Comparison of ENCODE assay signal across 17 mouse cellular contexts in genomic region chr16:39650616-39651015, GRCm38 (mm10).
DNase-seq lines count a peak whose midpoint lies in the region; TF ChIP-seq lines count a peak whose summit lies in the region.
"Had no signal": no experiment of that assay in that cellular context is flagged by ENCODE, and none has a peak within 500 bp of the region (broad histone marks: within the 10 kb centered on the region; RNA-seq: fewer than 3 reads in every experiment).

No protein-coding gene starts in this region.

- TF ChIP-seq CTCF in brain, embryonic 14.5 days (IDR thresholded peaks at IDR 0.05; ENCODE audit: borderline replicate concordance, extremely low read depth, insufficient read depth, insufficient read length), result no peak

- peak; percentile 13 to 33 for DNase-seq in frontal cortex, postnatal 36 days (ENCODE audit: low spot score in 2 of 2)
- DNase-seq in frontal cortex, postnatal 14 days (ENCODE audit: low spot score in 2 of 2), result no peak
- peak; percentile 41 for DNase-seq in right cerebral cortex, adult 18-20 months
- no peak for DNase-seq in right cerebral cortex, postnatal 25 days
- DNase-seq in brain, embryonic 14.5 days (ENCODE audit: low read depth), result peak; percentile 45
- DNase-seq in left cerebral cortex, adult 9 months (ENCODE audit: low spot score in 2 of 2), result peak; percentile 7 to 35
- DNase-seq in spleen, postnatal 14 days (ENCODE audit: low spot score in 2 of 2), result no peak
- no peak for DNase-seq in c-Kit-positive CD71-positive TER-119-positive erythroid progenitor cells, embryonic 14.5 days (ENCODE audit: low spot score)
- DNase-seq: adrenal gland, adult 2 months; B cell, adult 2 months; cerebellum, adult 9-10 months; gastrocnemius, postnatal 36 days; heart, adult 2 months; heart, postnatal 14 days; kidney, postnatal 36 days; lung, adult 18-20 months; thymus, postnatal 14 days had no signal

- TF ChIP-seq POLR2A in brain, embryonic 14.5 days (IDR thresholded peaks at IDR 0.05; ENCODE audit: borderline replicate concordance, extremely low read depth, insufficient read depth, insufficient read length, poor library complexity, severe bottlenecking), result no peak

Comparison
In these comparisons a context has a peak if more than half of its experiments do, and no peak if none do; other contexts are left out.
1. DNase-seq: peak in frontal cortex, postnatal 36 days (2 of 2), right cerebral cortex, adult 18-20 months (single experiment), brain, embryonic 14.5 days (single experiment) and left cerebral cortex, adult 9 months (2 of 2); none in frontal cortex, postnatal 14 days (0 of 2), right cerebral cortex, postnatal 25 days (single experiment), spleen, postnatal 14 days (0 of 2) and c-Kit-positive CD71-positive TER-119-positive erythroid progenitor cells, embryonic 14.5 days (single experiment).